Mouse (Mus musculus) heart, adult 11 months (tissue): ENCODE data around the gene Sdk1.
A peak's percentile ranks its signal among the peaks of the same experiment; 100 is the strongest.

Source experiments
- DNase-seq: peaks from one replicate; pipeline ENCODE4 v3.0.0; 2022

Sdk1 gene

DNA sequence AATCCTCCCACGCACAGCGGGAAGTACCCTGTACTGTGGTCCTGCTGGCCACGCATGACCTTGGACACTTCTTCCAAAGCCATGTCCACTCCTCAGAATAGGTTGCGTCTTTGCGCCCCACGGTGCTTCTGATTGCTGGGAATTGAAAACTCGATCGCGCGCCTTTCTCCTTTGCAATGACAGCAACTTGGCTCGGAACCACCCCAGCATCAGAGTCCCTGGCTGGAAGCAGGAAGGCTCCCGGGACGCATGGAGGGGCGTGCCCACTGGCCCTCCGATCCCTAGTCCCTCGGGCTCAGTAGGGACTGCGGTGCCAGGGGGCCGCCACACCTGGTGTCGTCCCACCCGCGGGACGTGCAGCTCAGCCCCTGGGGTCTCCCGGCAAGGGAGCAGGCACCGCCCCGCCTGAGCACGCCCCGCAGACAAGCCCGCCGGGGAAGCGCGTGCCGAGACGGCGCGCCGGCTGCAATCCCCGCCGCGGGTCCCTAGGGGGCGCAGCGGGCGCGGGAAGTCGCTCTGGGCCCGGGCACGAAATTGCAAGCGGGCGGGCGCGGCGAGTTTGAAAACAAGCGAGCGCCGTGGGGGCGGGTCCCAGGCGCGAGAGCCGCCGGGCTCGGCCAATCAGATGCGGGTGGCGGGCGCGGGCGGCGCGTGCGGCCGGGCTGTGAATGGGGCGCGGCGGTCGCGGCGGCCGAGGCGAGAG is at the start of gene Sdk1:
Gene Sdk1, plus strand, starts transcription at position 650 of the 703 bp plus-strand sequence.
- peak; percentile 99 for DNase-seq

DNA sequence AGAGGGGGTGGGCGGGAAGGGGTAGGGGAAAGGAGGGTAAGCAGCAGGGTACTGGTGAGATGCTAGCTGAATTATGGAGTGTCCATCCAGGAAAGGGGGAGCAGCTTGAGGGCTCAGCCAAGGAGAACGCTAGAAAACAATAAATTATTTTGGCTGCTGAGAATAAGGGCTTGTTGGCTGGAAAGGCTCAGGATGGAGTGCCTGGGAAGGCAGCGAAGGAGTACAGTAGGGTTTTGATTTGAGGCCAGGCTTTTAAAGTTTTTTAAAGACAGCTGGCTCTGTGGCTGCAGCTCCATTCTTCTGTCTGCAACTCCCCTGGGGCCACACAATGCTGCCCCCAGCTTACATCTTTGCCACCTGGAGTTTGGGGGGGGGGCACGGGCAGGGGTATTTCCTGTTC is 44.0 kb upstream of the Sdk1 start:
- no peak for DNase-seq

DNA sequence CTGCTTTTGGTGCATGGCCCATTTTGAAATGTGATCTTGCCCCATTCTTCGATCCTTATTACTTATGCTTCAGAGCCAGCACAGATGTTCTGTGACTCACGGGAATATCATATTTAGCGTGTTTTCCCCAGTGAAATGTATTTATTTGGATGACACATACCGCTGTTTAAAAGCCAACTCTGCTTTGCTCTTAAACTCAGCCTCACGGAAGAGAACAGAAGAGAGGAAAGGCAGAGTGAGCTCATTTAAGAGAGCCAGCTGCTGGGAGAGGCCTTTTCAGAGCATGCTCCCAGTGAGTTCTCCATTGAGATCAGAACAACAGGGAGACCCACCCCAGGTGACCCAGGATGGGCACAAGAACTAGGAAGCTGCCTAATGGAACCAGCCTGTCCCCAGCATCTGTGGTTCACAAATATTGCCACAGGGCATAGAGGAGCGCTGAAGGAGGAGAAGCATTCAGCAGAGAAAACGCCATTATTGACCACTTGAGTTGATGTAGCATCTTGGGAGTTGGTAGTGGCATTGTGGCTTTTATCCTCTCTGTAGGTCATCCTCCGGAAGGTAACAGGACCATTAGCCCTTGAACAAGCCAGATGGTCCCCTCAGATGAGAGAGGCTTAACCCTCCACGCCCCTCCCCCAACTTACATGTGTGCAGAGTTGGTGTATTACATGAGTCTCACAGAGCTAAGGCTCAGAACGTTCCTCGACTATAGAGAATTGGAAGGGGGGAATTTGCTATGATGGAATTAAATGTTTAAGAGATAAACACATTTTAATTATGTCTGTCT is 38.8 kb upstream of the Sdk1 start:
- DNase-seq, result no peak

DNA sequence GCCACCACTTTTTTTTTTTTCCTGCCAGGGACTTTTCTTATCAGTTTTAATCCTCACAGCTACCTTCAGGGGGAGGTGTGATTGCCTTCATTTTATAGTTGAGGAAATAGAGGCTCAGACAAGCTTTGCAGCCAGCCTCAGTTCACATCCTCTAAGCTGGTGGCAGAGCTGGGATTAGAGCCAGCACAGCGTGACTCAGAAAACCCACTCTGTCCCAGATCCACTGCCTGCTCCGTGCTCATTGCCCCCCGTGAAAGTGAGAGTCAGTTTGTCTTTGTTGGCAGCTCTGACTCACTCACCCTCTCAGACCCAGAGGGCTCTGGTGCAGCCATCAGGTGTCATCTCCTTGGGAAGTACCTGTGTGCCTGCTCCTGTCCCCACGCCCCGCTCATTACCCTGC is 34.2 kb upstream of the Sdk1 start:
- no peak for DNase-seq

DNA sequence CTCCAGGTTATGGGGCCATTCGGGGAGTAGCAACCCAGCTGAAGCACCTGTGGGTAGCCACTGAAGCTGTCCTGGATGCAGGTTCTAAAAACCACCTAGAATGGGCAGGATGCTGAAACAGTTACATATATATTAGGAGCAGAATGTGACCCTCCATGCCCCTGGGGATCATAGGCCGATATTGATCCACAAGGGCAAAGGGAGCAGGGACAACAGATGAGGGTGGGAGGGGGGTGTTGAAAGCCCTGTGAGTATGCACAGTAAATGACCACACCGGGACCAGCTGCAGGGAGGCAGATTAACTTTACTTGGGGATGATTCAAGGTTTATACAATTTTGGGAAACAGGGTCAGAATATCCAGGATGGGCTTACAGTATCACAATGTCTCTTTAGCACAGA is 16.0 kb upstream of the Sdk1 start:
- peak; percentile 67 for DNase-seq

DNA sequence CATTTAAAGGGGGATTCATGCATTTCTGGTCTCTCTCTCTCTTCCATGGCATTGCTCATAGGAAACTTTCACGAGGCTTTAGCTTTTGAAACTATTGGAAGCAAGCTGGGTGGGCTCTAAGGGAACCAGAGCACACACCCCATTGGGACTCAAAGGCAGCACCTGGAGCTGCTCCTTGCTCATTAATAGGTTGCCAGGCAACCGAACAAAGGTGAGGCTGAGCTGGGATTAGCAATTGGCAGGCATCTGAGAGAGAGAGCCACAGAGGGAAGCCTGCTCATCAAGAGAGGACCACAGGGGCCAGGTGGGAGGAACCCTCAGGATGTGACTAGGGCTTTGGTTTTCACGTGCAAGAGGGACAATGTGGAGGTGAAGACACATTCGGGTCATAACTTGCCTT is 7.0 kb upstream of the Sdk1 start:
- DNase-seq, result peak; percentile 65

DNA sequence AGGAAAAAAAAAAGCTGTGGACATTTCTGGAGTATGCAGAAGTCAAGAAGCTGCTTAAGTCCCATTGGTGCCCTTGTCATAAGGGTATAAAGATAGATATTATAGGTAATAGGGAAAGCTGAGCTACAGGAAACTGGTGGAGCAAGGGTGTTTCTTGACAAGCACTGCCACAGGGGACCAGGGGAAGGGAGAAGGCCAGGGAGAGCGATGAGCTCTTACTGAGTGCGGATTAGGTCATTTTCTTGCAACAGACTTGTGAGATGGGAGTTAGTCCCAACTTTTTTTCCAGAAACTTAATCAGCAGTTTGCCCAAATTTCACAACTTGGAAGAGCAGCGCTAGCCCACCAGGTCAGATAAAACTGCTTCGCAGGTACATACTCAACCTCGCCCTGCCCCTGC is 1.9 kb upstream of the Sdk1 start:
- peak; percentile 91 for DNase-seq

DNA sequence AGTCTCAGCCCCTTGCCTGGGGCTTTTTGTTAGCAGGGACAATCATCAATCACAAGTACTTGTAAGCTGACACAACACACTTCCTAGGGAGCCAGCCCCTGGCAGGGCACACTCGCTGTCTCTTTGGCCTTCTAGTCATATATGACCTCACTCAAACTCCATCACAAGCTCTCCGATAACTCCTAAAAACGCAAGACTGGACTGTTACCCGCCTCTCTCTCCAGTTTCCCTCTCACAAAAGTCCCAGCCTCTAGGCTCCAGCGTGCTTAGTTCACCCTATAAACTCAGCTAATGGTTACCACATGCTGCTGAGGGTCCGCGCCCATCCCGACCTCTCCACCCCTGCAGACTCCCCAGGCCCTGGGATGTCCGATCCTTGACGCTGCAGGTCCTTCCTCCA is 849 bp upstream of the Sdk1 start:
- no peak for DNase-seq

DNA sequence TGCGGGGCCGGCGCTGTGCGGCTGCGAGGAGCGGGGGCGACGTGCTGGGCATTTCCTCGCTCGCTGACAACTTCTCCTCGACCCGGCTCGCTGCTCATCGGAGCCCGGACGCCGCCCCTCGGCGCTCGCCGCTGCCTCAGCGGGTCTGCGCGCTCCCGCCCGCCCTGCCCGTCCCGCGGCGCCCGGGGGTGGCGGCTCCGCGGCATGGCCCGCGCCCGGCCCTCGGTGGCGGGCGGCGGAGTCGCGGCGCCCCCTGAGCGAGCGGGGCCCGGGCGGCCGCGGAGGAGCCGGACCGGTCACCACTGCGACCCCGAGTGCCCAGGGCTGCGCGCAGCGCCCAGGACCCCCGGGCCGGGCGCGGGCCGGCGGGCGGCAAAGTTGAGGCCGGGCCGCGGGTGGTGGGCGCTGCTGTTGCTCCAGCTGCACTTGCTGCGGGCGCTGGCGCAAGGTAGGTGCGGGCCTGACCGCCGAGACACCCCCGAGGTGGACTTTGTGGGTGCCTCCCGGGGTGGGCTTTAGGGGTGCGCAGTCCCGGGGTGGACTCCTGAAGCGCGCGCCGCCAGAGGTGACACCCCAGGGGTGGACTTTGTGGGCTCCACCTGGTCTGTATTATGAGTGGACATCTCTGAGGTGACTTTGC is 475 bp downstream of the Sdk1 start:
- DNase-seq, result no peak

DNA sequence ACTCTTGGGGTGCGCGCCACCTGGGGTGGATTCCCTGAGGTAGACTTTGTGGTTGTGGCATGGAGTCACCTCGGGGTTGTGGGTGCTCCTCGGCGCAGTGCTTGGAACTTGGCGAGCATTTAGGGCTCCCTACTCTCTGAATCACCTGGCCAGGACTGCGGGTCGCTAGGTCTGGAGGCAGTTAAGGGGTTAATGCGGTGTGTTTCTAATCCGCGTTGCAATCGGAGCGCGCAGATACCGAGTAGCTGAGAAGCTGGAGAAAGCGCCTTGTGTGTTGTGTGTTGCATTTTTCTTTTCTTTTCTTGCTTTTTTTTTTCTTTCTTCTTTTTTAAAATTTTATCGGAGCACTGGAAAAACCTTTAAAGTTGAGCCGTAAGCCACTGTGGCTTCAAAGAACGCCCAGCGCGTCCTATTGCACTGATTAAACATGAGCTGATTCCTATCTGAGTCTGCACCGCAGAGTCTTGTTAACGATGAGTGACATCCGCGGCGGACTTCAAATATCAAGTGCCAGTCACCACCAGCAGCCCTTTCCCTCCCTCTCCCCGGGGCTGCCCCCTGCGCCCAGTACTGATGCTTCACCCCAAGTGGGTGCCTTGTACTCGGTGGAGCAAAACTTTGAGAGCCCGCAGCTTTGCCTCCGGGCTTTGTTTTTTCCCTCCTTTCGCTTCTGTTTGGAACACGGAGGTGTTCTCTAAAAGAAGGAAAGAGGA is 2.1 kb downstream of the Sdk1 start:
- DNase-seq, result peak; percentile 81

DNA sequence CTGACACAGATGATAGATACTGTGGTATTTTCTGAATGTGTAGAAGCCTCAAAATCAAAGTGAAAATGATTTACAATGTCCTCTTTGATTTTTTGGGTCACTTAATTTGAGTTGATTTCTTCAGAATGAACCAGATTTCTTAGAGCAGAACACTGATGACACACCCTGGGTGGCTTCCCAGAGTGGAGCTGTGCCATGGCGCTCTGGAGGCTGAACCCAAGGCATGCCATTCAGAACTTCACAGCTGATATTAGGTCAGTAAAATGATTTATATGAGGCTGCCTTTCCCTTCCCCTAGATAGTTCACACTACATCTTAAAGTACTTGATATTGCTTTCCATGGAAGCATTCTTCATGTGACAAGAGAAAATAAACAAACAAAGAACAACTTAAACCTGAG is 23.0 kb downstream of the Sdk1 start:
- DNase-seq, result no peak

DNA sequence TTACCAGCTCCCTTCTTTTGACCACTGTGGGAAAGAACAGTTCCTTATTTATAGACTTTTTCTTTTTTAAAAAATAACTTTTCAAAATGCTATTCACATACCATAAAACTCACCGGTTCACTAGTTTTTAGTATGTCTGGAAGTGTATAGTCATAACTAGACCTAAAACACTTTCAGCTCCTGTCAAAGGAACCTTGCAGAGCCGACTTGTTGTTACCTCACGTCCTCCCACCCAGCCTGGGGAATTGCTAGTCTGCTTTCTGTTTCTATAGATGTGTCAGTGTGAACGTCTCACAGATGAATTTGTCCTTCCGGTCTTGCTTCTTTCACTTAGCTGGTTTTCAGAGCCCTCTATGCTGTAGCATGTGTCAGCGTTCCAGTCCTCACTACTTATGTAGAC is 35.8 kb downstream of the Sdk1 start:
- no peak for DNase-seq

DNA sequence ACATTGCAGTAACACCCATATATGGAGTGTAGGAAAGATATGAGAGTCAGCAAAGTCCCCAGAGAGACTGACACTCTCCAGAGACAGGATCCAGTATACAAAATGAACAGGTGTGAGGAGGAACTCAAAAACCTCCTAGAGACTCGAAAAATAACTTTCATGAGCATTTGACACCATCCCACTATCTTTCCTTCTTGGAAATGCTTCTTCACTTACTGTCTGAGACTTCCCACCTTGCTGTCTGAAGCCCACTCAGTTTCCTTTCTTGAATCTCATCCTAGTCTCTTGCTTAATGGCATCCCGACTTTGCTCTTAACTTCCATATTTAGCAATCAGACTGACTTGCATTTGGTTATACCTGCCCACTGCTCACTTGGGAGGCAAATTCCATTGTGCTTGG is 40.5 kb downstream of the Sdk1 start:
- no peak for DNase-seq

DNA sequence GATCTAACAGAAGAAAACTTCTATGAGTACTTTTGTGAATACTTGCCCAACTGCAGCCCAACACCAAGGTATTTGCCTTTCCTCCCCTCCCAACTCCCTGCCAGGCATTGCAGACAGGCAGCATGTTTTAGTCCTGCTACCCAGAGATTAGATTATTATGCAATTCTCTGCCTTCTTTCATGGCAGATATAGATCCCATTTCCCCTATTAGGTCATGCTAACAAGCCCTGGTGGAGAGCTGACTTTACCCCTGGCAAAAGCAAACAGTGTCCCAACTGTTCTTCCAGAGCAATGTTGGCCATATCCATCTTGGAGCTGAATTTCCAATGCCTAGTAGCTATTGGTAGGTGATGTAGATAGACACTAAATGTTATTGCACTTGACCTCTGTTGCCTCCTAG is 48.3 kb downstream of the Sdk1 start:
- no peak for DNase-seq

DNA sequence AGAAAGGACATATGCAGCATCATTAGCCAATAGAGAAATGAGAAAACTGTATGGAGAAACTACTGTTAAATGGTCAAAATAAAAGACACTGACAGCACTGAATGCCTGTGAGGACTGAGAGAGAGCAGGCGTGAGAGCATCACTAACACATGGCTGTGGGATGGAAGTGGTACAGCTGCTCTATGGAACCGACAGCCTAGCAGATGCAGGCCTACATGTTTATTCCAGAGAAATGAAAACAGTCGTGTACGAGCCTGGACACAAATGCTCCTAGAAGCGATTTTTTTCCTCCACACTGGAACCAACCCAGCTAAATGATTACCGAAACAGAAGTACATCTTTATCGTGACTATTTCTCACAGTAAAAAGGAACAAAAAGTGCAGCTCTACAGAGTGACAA is 54.0 kb downstream of the Sdk1 start:
- DNase-seq, result no peak

DNA sequence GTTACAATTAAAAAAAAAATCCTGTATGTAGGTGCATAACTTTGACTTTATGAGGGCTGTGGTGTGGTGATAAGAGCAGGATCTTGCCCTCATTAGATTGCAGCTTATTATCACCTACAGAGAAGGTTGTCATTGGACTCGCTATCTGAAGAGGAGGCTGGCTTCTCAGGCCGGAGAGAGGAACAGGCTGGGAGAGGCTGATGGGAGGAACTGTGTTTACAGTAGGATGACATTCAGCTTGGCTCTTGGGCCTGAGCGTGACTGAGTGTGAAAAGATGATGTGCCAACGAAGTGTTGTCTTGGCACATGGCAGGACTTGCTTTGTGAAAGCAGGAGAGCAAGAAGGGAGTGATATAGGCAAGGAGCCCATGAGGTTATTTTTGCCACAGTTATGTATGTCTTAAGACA is 61.0 kb downstream of the Sdk1 start:
- no peak for DNase-seq

DNA sequence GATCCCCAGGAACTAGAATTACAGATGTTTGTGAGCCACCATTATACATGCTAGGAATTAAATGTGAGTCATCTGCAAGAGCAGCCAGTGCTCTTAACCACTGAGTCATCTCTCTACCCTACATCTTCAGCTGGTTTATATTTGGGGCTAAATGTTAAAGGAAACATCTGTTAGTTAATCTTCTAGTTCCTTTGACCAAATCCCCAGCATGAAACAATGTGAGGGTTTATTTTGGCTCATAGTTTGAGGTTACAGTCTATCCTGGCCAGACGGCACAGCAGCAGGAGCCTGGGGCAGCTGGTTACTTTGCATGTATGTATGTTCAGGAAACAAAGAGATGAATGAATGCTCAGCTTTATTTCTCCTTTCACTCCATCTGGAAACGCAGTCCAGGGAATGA is 62.5 kb downstream of the Sdk1 start:
- DNase-seq, result no peak

DNA sequence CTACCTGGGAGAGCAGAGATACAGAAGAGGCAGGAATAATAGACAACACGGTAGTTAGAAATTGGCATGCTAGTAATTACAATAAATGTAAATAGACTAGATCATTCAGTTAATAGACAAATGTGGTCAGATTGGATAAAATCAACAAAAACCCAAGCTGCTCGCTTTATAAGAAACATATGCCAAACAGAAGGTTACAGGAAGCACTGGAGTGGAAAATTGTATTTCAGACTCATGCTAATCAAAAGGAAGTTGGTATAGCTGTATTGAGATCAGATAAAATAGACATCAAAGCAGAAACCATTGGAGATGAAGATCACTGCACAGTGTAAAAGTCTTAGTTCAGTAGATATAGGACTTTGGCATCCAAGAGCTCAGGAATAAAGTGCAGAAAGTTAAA is 63.4 kb downstream of the Sdk1 start:
- DNase-seq, result no peak

DNA sequence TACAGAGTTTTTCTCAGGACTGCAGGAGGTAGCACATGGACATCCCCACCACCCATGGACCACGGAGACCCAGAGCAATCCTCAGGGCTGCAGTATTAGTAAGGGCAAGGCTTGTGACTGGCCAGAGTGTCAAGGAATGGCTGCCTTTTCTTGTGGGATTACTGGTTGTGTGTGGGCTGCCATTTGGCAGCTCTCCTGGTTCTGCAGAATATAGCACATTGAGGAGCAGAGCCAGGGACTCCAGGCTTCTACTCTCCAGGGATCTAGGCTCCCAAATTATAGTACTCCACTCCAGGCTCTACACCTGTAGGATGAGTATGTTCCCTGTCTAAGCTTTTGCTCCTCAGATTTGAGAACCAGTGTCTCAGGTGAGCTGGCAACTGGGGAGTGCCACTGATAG is 69.4 kb downstream of the Sdk1 start:
- DNase-seq, result peak; percentile 93

DNA sequence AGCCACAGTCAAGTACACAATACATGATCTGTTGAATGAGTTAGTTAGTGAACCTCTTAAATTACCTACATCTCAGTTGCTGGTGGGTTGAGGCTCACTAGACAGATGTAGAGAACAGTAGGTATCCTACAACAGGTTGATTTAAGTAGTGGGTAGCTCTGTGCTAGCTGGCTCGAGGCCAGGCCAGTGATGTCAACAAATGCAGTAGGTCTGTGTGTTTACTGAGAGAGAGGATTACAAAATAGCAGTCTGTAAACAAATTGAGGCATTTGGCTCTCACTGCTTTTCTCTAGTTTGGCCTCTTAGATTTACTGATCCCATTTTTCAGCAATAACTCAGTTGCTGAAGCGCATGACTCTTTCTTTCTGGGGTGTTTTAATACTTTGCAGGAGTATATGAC is 70.5 kb downstream of the Sdk1 start:
- peak; percentile 86 for DNase-seq

DNA sequence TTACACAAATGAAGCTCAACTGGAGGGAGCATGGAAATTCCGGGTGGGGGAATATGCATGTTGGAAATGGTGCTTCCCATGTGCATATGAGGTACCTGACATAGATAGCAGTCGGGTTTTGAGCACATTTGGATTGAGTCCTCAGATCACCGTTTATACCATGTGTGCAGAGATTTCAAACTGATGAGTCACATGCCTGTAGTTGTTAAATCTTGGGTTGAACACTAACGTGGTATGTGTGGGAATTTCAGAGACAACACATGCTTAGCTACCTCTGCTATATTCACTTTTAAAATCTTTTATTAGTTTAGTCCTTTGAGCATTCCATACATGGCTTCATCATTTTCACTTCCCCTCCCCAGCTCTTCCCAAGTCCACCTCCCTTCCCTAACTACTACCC is 71.0 kb downstream of the Sdk1 start:
- DNase-seq, result no peak

DNA sequence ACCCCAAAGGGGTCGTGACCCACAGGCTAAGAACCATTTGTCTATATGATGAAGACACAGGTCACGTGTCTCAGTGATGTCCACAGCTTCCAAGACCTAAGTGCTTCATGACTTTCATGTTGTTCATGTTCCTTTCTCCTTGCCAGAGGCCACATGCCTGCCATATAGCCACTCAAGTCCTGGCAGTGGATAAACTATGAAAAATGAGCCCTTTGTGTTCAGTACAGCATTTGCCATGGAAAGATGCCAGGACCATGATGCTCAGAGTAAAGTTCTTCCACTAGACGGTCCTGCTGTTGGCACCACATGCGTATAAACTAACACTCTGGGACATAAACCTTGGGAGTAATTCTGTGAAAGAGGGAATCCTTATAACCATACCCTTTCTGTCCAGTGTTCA is 75.8 kb downstream of the Sdk1 start:
- no peak for DNase-seq

DNA sequence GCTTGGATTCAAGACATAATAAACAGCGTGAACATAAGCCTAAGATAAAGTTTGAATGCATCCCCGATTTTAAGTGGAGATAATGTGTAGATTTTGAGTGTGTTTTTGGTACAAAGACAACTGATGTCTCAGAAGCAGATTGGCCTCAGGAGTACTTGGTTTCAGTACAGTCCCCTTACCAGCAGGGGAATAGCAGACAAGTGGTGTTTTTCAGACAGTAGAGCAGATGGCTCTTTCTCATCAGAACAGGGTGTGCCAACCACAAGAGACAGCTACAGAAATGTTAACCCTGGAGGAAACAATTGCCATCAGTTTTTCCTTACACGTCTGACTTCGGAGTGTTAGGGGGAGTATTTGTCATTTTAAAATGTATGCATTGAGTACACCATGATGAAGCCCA is 83.6 kb downstream of the Sdk1 start:
- no peak for DNase-seq

DNA sequence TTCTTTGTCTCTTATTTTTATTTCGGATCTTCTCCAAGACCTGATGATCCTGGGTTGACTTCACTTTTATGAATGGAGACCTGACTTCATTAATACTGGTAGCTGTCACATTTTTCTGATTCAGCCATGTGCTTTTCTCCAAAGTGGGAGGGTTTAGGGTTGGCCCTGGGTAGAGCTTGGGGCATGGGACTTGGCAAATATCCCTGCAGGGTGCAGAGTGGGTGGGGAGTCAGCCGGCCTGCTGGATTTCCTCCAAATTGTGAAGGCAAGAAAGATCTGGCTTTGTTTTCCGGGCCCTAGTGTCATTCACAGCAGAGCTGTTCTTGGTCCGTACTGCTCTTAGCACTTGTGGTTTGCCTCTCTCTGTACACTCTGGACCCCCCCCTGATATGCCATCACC is 103.1 kb downstream of the Sdk1 start:
- no peak for DNase-seq
